34 mouse cellular contexts compared by ENCODE assay signal in the genomic region with DNA sequence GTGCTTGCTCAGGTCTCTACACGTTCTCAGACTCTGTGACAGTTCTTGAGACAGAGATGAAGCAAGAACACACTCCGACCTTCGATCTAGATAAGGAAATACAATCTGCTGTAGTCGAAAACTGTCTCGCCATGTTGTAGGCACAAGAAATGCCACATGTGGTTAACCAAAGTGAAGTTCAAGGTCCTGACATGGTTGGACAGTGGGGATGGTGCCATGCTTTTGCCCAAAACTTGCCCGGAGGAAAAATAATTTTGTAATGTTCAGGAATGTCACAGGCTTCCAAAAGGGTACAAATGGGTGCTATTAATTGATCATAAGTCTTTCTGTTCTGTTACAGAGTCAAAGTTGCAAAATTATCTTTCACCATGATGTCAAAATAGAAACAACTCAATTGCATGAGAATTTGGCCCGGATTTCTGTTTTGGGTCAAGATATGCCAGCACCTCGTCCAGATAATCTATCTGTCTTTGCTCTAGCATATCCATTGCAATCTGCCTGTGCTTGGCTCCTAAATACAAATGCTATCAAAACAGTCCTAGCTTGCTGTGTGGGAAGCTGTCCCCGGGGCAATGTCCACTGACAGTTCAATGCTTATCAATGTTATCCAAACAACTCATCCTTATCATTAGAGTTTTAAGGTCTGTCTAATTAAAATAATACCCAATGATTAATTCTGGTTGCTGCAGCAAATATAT. TPM values are rescaled to one million over a fixed set of nuclear protein-coding genes. Genes with fewer than 3 reads are reported as not detected.
DNase-seq lines count a peak whose midpoint lies in the region; ATAC-seq and TF ChIP-seq lines count a peak whose summit lies in the region.
"Had no signal": no experiment of that assay in that cellular context is flagged by ENCODE, and none has a peak within 500 bp of the region (broad histone marks: within the 10 kb centered on the region; RNA-seq: fewer than 3 reads in every experiment).

No protein-coding gene starts in this region.

- H3K9ac ChIP-seq in liver, adult 2 months (ENCODE audit: low read depth, low read length), result no peak overlapping the region
- H3K9ac ChIP-seq in liver, embryonic 12.5 days, result no peak overlapping the region
- no peak overlapping the region for H3K9ac ChIP-seq in MEL (ENCODE audit: control insufficient read depth, low read depth, low read length, poor library complexity, severe bottlenecking)
- H3K9ac ChIP-seq: heart, embryonic 13.5 days; hindbrain, embryonic 15.5 days; kidney, embryonic 15.5 days; limb, embryonic 12.5 days; liver, embryonic 13.5 days; midbrain, embryonic 13.5 days; neural tube, embryonic 15.5 days had no signal

- TF ChIP-seq EP300 in MEL (IDR thresholded peaks at IDR 0.05; ENCODE audit: low read depth in 1 of 2, low read length in 2 of 2), result peak in 1 of 2 experiments; percentile 7; a peak in 1 of 4 replicates

- no peak for TF ChIP-seq CTCF in liver, adult 2 months (IDR thresholded peaks at IDR 0.05; ENCODE audit: low read depth, low read length)
- no peak for TF ChIP-seq CTCF in MEL (IDR thresholded peaks at IDR 0.05 in 2 of 3, conservative IDR thresholded peaks at IDR 0.05 in 1 of 3; ENCODE audit: control insufficient read depth in 1 of 3, insufficient read depth in 1 of 3, low read depth in 2 of 3, low read length in 3 of 3, poor library complexity in 1 of 3, severe bottlenecking in 1 of 3)

- no peak for TF ChIP-seq POLR2A in liver, adult 2 months (IDR thresholded peaks at IDR 0.05; ENCODE audit: extremely low read depth, insufficient read depth, low read length)
- TF ChIP-seq POLR2A in MEL (IDR thresholded peaks at IDR 0.05; ENCODE audit: control insufficient read depth in 1 of 2, insufficient read depth in 1 of 2, low read depth in 1 of 2, low read length in 2 of 2, poor library complexity in 1 of 2), result no peak

- H3K9me3 ChIP-seq in liver, embryonic 12.5 days (replicated peaks), result no peaks in the 10 kb centered on the region
- no peaks in the 10 kb centered on the region for H3K9me3 ChIP-seq in MEL (replicated peaks; ENCODE audit: insufficient read depth, low read length)
- H3K9me3 ChIP-seq: heart, embryonic 13.5 days; hindbrain, embryonic 10.5 days; hindbrain, embryonic 15.5 days; kidney, embryonic 15.5 days; limb, embryonic 12.5 days; neural tube, embryonic 15.5 days had no signal

- H3K4me2 ChIP-seq in liver, embryonic 12.5 days, result no peak overlapping the region
- H3K4me2 ChIP-seq: heart, embryonic 13.5 days; hindbrain, embryonic 15.5 days; kidney, embryonic 15.5 days; limb, embryonic 12.5 days; liver, embryonic 13.5 days; midbrain, embryonic 13.5 days; neural tube, embryonic 15.5 days had no signal

- DNase-seq in liver, adult 2 months (ENCODE audit: extremely low read depth, low read depth, low spot score), result peak; percentile 100
- no peak for DNase-seq in MEL (ENCODE audit: low read depth, low spot score)
- peak; percentile 36 for DNase-seq in adrenal gland, adult 8-10 months
- DNase-seq in fat pad, adult 2 months (ENCODE audit: extremely low read depth, low read depth, low spot score), result peak; percentile 97
- DNase-seq in kidney, adult 9 months, result no peak
- DNase-seq in B cell, adult 2 months, result no peak
- DNase-seq: cerebellum, adult 11 months; cerebellum, adult 9-10 months; cerebellum, postnatal 36 days; gastrocnemius, postnatal 36 days; heart, postnatal 10 days; kidney, adult 11 months; kidney, postnatal 25 days; liver, embryonic 13.5 days; lung, adult 2 months; lung, postnatal 10 days; right cerebral cortex, adult 18-20 months; right cerebral cortex, postnatal 4 days; thymus, postnatal 14 days had no signal

- H3K27me3 ChIP-seq in liver, adult 2 months (ENCODE audit: control insufficient read depth, insufficient read depth, low read length), result no peaks in the 10 kb centered on the region
- H3K27me3 ChIP-seq in liver, embryonic 12.5 days (replicated peaks), result no peaks in the 10 kb centered on the region
- H3K27me3 ChIP-seq in MEL (ENCODE audit: control insufficient read depth in 1 of 2, insufficient read depth in 2 of 2, low read length in 2 of 2), result no peaks in the 10 kb centered on the region; a peak in 1 of 4 replicates
- H3K27me3 ChIP-seq: CH12.LX; heart, embryonic 13.5 days; hindbrain, embryonic 15.5 days; kidney, embryonic 15.5 days; limb, embryonic 12.5 days; liver, embryonic 13.5 days; midbrain, embryonic 13.5 days; neural tube, embryonic 15.5 days had no signal

- ATAC-seq in liver, embryonic 12.5 days, result no peak
- ATAC-seq: forebrain, embryonic 14.5 days; inflammation-experienced regulatory T-cells, adult 6 months; midbrain, embryonic 13.5 days had no signal

- WGBS in liver, adult 2 months, result 17% methylated on average over 9 of the region's 9 CpGs
- WGBS in liver, embryonic 12.5 days (ENCODE audit: insufficient replicate concordance), result 35% methylated on average over 9 of the region's 9 CpGs

- H3K36me3 ChIP-seq in liver, adult 2 months (ENCODE audit: control insufficient read depth, insufficient read depth, low read length), result no peaks in the 10 kb centered on the region
- H3K36me3 ChIP-seq in liver, embryonic 12.5 days, result no peaks in the 10 kb centered on the region
- peaks cover 0 to 17% of the 10 kb centered on the region in 2 experiments; a peak in 2 of 4 replicates for H3K36me3 ChIP-seq in MEL (ENCODE audit: control insufficient read depth in 1 of 2, insufficient read depth in 2 of 2, low read length in 2 of 2)
- H3K36me3 ChIP-seq: heart, embryonic 13.5 days; hindbrain, embryonic 10.5 days; hindbrain, embryonic 15.5 days; kidney, embryonic 15.5 days; limb, embryonic 12.5 days; liver, embryonic 13.5 days; midbrain, embryonic 13.5 days; neural tube, embryonic 15.5 days had no signal

- peak overlapping the region; percentile 95 for H3K27ac ChIP-seq in liver, adult 2 months (replicated peaks; ENCODE audit: insufficient read depth, low read depth, low read length)
- H3K27ac ChIP-seq in liver, embryonic 12.5 days, result no peak overlapping the region
- no peak overlapping the region for H3K27ac ChIP-seq in MEL (ENCODE audit: control insufficient read depth, low read depth, low read length)
- H3K27ac ChIP-seq: heart, embryonic 13.5 days; hindbrain, embryonic 10.5 days; hindbrain, embryonic 15.5 days; kidney, embryonic 15.5 days; layer of hippocampus, adult 2 months; left cerebral cortex, adult 2 months; limb, embryonic 12.5 days; liver, embryonic 13.5 days; macrophage; midbrain, embryonic 13.5 days; neural tube, embryonic 15.5 days; stomach, postnatal 0 days had no signal

- H3K4me3 ChIP-seq in liver, adult 2 months (ENCODE audit: insufficient read depth, low read depth, low read length), result no peak overlapping the region
- no peak overlapping the region for H3K4me3 ChIP-seq in liver, embryonic 12.5 days
- H3K4me3 ChIP-seq in MEL (ENCODE audit: control insufficient read depth in 1 of 2, insufficient read depth in 1 of 2, low read depth in 2 of 2, low read length in 2 of 2), result no peak overlapping the region
- H3K4me3 ChIP-seq: heart, embryonic 13.5 days; hindbrain, embryonic 10.5 days; hindbrain, embryonic 15.5 days; kidney, embryonic 15.5 days; layer of hippocampus, adult 2 months; left cerebral cortex, adult 2 months; limb, embryonic 12.5 days; liver, embryonic 13.5 days; midbrain, embryonic 13.5 days; neural tube, embryonic 15.5 days had no signal

- no peaks in the 10 kb centered on the region for H3K79me2 ChIP-seq in liver, adult 2 months (ENCODE audit: control insufficient read depth, insufficient read depth, low read length)
- peaks cover 2% of the 10 kb centered on the region; the same call in 1 of the 2 replicates for H3K79me2 ChIP-seq in MEL (ENCODE audit: control insufficient read depth, insufficient read depth, low read length, poor library complexity)

- TF ChIP-seq RAD21 in MEL (IDR thresholded peaks at IDR 0.05; ENCODE audit: low read depth, low read length), result no peak

- H3K4me1 ChIP-seq in liver, adult 2 months (ENCODE audit: control insufficient read depth, insufficient read depth, low read length), result peaks cover 21% of the 10 kb centered on the region
- peaks cover 45% of the 10 kb centered on the region for H3K4me1 ChIP-seq in liver, embryonic 12.5 days
- peaks cover 10 to 15% of the 10 kb centered on the region in 2 experiments; a peak in 3 of 4 replicates for H3K4me1 ChIP-seq in MEL (ENCODE audit: control insufficient read depth in 1 of 2, insufficient read depth in 2 of 2, low read length in 2 of 2)

TF ChIP-seq in MEL, 35 proteins besides CTCF, POLR2A, EP300 and RAD21:
- TF ChIP-seq RCOR1 (IDR thresholded peaks at IDR 0.05; ENCODE audit: low read depth, low read length) (0 out of 2 replicates have a peak, but pooled peaks have one; percentile 18), KAT2A (conservative IDR thresholded peaks at IDR 0.05; ENCODE audit: low read depth, low read length) (no peak), ETS1 (IDR thresholded peaks at IDR 0.05; ENCODE audit: low read depth, low read length) (peak; percentile 26; the same call in 1 of the 2 replicates)
TF ChIP-seq in MEL: peak in this region for 2.

RNA-seq across cellular contexts. Expression of gene Rwdd3, which starts 2.9 kb away (rescaled TPM):
- 10.5 and 12.9 TPM in 2 replicates for total RNA-seq in liver, adult 2 months (2014; rRNA removed)
- 2.5 and 3.5 TPM in 2 replicates for polyA plus RNA-seq in liver, adult 2 months (2012; rRNA removed)
- polyA plus RNA-seq in liver, embryonic 12.5 days (2016; fragmentation: Nextera tagmentation; extraction: Ambion mirVana), result 1.8 and 2.4 TPM in 2 replicates
- 4.1 and 4.2 TPM in 2 replicates for total RNA-seq in MEL (2012; rRNA removed)
- 1 to 10 TPM in 1 of 2 experiments, not detected in 1; 4.8 TPM for polyA plus RNA-seq in MEL (2012; ENCODE audit: insufficient read depth in 1 of 2, insufficient read length in 2 of 2, low read depth in 1 of 2, low replicate concordance in 2 of 2, missing spikeins in 1 of 2)
- total RNA-seq in adrenal gland, adult 8-10 months (2022), result 10 to 100 TPM; 10.9 to 18.3 (median 15.1) TPM

Comparison
In these comparisons a context has a peak if more than half of its experiments do, and no peak if none do; other contexts are left out.
1. DNase-seq: peak in liver, adult 2 months (single experiment), adrenal gland, adult 8-10 months (single experiment) and fat pad, adult 2 months (single experiment); none in MEL (single experiment), kidney, adult 9 months (single experiment) and B cell, adult 2 months (0 of 2).